Mouse (Mus musculus): ENCODE measurements around the gene Pir. TPM values are rescaled to one million over a fixed set of nuclear protein-coding genes. Genes with fewer than 3 reads are reported as not detected.

The Pir gene
- polyA plus RNA-seq, 1 experiment, result 8.0 TPM

GRCm38 (mm10) chrX:164270603-164271002 lies 1.4 kb downstream of the Pir start:
- no peak overlapping the region for H3K4me3 ChIP-seq (ENCODE audit: insufficient read depth, low read length)
- TF ChIP-seq POLR2A (IDR thresholded peaks at IDR 0.05; ENCODE audit: borderline replicate concordance, low read depth, low read length) (no peak), CTCF (IDR thresholded peaks at IDR 0.05; ENCODE audit: low read depth, low read length) (no peak)
- no peaks in the 10 kb centered on the region for H3K4me1 ChIP-seq (ENCODE audit: control insufficient read depth, insufficient read depth, low read length)
- H3K27ac ChIP-seq (ENCODE audit: insufficient read depth, low read depth, low read length), result no peak overlapping the region

GRCm38 (mm10) chrX:164275536-164275935 lies 6.4 kb downstream of the Pir start:
- no peak overlapping the region for H3K4me3 ChIP-seq (ENCODE audit: insufficient read depth, low read length)
- H3K4me1 ChIP-seq (ENCODE audit: control insufficient read depth, insufficient read depth, low read length), result no peaks in the 10 kb centered on the region
- no peak overlapping the region for H3K27ac ChIP-seq (ENCODE audit: insufficient read depth, low read depth, low read length)
- TF ChIP-seq POLR2A (IDR thresholded peaks at IDR 0.05; ENCODE audit: borderline replicate concordance, low read depth, low read length) (no peak), CTCF (IDR thresholded peaks at IDR 0.05; ENCODE audit: low read depth, low read length) (no peak)

GRCm38 (mm10) chrX:164280918-164281647 lies 11.9 kb downstream of the Pir start:
- TF ChIP-seq POLR2A (IDR thresholded peaks at IDR 0.05; ENCODE audit: borderline replicate concordance, low read depth, low read length) (no peak), CTCF (IDR thresholded peaks at IDR 0.05; ENCODE audit: low read depth, low read length) (no peak)
- no peak overlapping the region for H3K4me3 ChIP-seq (ENCODE audit: insufficient read depth, low read length)
- H3K4me1 ChIP-seq (ENCODE audit: control insufficient read depth, insufficient read depth, low read length), result no peaks in the 10 kb centered on the region
- no peak overlapping the region for H3K27ac ChIP-seq (ENCODE audit: insufficient read depth, low read depth, low read length)

DNA sequence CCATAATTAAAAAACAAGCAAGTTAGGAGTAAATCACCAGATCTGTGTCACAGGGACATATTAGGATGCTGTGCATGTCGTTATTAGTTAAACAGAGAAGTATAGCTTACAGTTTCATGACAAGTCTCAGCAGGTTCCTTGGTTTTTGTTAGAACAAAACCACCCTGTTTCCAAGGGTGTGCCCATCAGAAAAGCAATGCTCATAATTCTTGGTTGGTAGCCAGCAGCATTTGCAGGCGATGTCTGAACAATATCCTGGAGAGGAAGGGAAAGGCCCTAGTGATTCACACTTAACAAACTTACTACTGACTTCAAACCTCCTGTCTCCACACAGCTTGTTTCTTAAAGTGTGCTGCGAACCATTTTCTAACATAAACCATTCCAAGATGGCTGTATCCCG lies 14.6 kb downstream of the Pir start:
- TF ChIP-seq CTCF (IDR thresholded peaks at IDR 0.05; ENCODE audit: low read depth, low read length) (no peak), POLR2A (IDR thresholded peaks at IDR 0.05; ENCODE audit: borderline replicate concordance, low read depth, low read length) (no peak)
- Histone ChIP-seq H3K4me3 (ENCODE audit: insufficient read depth, low read length) (no peak overlapping the region), H3K4me1 (ENCODE audit: control insufficient read depth, insufficient read depth, low read length) (no peaks in the 10 kb centered on the region), H3K27ac (ENCODE audit: insufficient read depth, low read depth, low read length) (no peak overlapping the region)

DNA sequence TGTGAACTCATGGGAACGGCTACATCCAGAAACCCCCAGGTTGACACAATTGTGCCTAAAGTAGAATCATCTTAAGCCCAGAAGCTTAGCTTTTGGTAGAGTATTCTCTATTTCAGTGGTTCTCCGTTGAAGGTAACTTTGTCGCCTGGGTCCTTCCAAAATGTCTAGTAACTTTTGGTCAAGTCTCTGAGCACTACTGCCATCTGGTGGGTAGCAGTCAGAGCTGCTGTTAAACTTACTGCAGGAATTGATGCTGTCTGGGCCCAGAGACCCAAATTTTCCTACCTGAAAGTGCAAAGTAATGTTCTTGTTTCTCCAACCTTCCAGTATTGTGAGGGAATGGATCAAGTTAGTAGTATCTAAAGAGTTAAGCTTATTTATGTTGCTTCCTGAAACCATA lies 17.9 kb downstream of the Pir start:
- H3K4me1 ChIP-seq (ENCODE audit: control insufficient read depth, insufficient read depth, low read length), result no peaks in the 10 kb centered on the region
- no peak overlapping the region for H3K4me3 ChIP-seq (ENCODE audit: insufficient read depth, low read length)
- TF ChIP-seq CTCF (IDR thresholded peaks at IDR 0.05; ENCODE audit: low read depth, low read length) (no peak), POLR2A (IDR thresholded peaks at IDR 0.05; ENCODE audit: borderline replicate concordance, low read depth, low read length) (no peak)
- H3K27ac ChIP-seq (ENCODE audit: insufficient read depth, low read depth, low read length), result no peak overlapping the region

DNA sequence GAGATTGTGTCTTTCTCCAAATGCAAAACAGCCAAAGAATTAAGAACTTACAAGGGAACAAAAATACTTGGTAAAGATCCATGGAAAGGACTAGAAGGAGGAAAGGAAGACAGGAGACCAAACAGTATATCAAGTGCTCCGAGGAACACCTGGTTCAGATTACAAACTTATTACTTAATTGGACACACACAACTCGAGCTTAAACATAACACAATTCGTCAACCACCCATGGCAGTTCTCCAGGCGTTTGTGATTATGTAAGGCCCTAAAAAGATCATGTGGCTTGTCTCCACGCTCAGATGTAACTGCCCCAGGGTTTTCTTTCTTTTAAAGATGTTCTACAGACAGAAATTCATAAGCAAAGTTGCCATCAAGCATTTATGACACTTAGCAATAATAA lies 22.0 kb downstream of the Pir start:
- H3K4me3 ChIP-seq (ENCODE audit: insufficient read depth, low read length), result no peak overlapping the region
- H3K27ac ChIP-seq (ENCODE audit: insufficient read depth, low read depth, low read length), result no peak overlapping the region
- TF ChIP-seq POLR2A (IDR thresholded peaks at IDR 0.05; ENCODE audit: borderline replicate concordance, low read depth, low read length), result no peak
- TF ChIP-seq CTCF (IDR thresholded peaks at IDR 0.05; ENCODE audit: low read depth, low read length), result no peak
- H3K4me1 ChIP-seq (ENCODE audit: control insufficient read depth, insufficient read depth, low read length), result no peaks in the 10 kb centered on the region

- TF ChIP-seq POLR2A (IDR thresholded peaks at IDR 0.05; ENCODE audit: borderline replicate concordance, low read depth, low read length), result no peak
- TF ChIP-seq CTCF (IDR thresholded peaks at IDR 0.05; ENCODE audit: low read depth, low read length), result no peak
- Histone ChIP-seq H3K27ac (ENCODE audit: insufficient read depth, low read depth, low read length) (no peak overlapping the region), H3K4me1 (ENCODE audit: control insufficient read depth, insufficient read depth, low read length) (no peaks in the 10 kb centered on the region), H3K4me3 (ENCODE audit: insufficient read depth, low read length) (no peak overlapping the region)
Measured at GRCm38 (mm10) chrX:164306250-164306649, 37.1 kb downstream of the Pir start.

DNA sequence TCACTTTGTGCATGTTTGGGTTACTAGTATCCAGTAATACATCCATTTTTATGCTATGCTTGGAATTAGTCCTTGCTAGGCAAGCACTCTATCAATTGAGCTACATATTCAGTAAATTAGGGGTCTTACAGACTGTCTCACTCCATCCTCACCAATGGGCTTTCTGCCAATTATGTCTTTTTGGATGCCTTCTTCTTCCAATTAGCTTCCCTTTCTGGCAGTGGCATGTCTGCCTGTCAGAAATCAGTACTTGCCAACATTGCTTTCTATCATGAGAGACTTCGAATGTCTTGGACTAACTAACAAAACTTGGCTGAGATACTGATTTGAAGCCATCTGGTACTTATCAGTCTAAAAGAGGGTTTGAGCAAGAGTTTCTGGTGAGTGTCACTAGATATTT lies 44.7 kb downstream of the Pir start:
- Histone ChIP-seq H3K27ac (ENCODE audit: insufficient read depth, low read depth, low read length) (no peak overlapping the region), H3K4me1 (ENCODE audit: control insufficient read depth, insufficient read depth, low read length) (no peaks in the 10 kb centered on the region), H3K4me3 (ENCODE audit: insufficient read depth, low read length) (no peak overlapping the region)
- TF ChIP-seq POLR2A (IDR thresholded peaks at IDR 0.05; ENCODE audit: borderline replicate concordance, low read depth, low read length), result no peak
- TF ChIP-seq CTCF (IDR thresholded peaks at IDR 0.05; ENCODE audit: low read depth, low read length), result no peak

GRCm38 (mm10) chrX:164318554-164318953 lies 49.4 kb downstream of the Pir start:
- no peak overlapping the region for H3K4me3 ChIP-seq (ENCODE audit: insufficient read depth, low read length)
- no peak overlapping the region for H3K27ac ChIP-seq (ENCODE audit: insufficient read depth, low read depth, low read length)
- no peaks in the 10 kb centered on the region for H3K4me1 ChIP-seq (ENCODE audit: control insufficient read depth, insufficient read depth, low read length)
- TF ChIP-seq CTCF (IDR thresholded peaks at IDR 0.05; ENCODE audit: low read depth, low read length), result no peak
- TF ChIP-seq POLR2A (IDR thresholded peaks at IDR 0.05; ENCODE audit: borderline replicate concordance, low read depth, low read length), result no peak

GRCm38 (mm10) chrX:164320031-164320430 lies 50.9 kb downstream of the Pir start:
- Histone ChIP-seq H3K4me1 (ENCODE audit: control insufficient read depth, insufficient read depth, low read length) (no peaks in the 10 kb centered on the region), H3K27ac (ENCODE audit: insufficient read depth, low read depth, low read length) (no peak overlapping the region), H3K4me3 (ENCODE audit: insufficient read depth, low read length) (no peak overlapping the region)
- TF ChIP-seq CTCF (IDR thresholded peaks at IDR 0.05; ENCODE audit: low read depth, low read length), result no peak
- TF ChIP-seq POLR2A (IDR thresholded peaks at IDR 0.05; ENCODE audit: borderline replicate concordance, low read depth, low read length), result no peak

Measured in bone marrow macrophage, adult 2 months (primary cell).